Mouse (Mus musculus) CH12F3 (cell line): Measurements from ENCODE around the gene Gm42688.

Experiments used
- in situ Hi-C: fragments of 300-500 bp; cut with MboI; formaldehyde crosslinking; loops from 2 replicates; pipeline ENCODE4 v1.14.3; 2020; ENCODE audit warnings: low sequenced_read_pairs

Gene Gm42688

DNA sequence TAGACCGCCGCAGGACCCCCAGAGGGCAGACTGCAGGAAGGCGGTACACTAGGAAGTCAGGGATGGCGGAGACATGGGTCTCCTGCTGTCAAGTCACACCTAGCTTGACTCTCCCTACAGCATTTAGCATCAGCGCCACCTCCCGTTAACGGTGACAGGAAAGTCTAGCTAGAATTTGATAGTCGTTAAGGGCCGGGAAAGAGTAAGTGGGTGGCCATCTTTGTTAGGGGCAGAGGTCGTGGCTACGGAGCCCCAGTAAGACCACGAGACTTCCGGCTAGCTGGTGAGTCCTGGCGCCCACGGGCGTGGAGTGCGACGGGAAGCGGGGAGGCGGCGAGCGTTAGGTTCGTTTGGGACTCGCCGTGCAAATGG, at the start of gene Gm42688, which contains the start of gene Ccdc142:
Gene Gm42688, plus strand, starts transcription at position 302 of the 372 bp plus-strand sequence.
Gene Ccdc142, plus strand, starts transcription at position 286 of the 372 bp plus-strand sequence.
- in situ Hi-C loops = no loop called here

DNA sequence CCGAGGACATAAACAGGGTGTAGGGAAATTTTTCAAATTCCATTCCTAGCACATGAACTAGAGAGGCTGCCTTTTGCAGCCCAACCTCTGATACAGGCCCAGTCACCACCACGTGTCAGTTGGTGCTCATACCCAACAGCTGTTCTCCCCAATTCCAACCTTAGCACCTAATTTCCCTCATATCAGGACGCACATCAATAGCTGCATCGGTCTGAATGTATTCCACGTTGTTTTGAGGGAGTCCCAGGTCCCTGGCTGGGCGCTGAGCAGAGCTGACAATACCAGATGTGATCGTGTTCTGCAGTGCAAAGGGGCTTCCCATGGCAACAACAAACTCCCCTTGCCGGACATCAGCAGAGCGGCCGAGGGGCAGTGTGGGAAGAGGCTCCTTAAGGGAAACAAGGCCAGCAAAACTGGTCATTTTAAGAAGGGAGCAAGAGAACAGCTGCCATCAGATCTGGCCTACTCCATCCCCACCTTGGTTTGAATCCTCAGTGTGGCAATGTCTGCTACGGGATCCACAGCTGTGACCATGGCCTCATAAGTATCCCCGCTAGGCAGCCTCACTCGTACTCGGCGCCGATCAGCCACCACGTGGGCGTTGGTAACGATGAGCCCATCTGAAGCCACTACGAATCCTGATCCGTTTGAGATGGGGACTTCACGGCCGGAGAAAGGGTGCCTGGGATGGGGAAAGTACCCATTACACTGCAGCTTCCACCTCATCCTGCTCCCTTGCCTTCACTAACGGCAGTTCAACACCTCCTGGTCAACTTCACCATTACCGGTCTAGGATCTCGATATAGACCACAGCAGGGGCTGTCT, 48.1 kb upstream of the Gm42688 start:
- in situ Hi-C loops = loop anchor here (10.0 kb wide), 1 partner anchor 49 kb away; no protein-coding TSS in a partner anchor

DNA sequence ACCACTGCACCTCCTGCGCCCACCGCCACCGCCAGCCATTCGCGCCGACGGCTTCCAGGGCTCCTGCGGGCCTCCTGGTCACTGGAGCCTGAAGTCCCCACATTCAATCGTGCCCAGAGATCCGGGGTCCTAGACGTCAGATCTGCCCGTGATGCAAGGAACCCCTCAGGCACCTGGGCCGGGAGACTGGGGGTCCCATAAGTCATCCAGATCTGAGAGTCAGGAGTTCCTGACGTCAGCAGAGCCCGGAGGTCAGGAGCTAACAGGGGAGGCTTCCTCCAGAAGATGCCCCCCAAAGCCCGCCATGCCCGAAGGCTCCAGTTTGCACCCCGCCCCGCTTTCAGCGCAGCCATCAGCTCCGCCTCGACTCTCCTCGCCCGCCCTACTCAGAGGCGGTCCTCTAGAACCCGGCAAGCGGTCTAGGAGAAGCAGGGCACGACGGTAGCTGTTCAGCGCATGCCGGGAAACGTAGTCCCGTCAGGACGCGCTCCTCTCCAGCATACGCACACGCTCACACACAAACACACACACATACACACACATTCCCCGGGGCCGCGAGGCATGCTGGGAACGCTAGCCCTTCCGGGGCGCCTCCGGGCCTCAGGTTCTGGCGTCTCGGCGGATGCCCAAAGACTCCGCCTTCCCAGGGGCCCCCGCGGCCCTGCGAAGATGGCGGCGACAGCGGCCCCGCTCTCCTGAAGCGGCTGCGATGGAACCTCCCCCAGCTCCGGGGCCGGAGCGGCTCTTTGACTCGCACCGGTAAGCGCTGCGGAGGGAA, 47.2 kb upstream of the Gm42688 start, which contains the start of gene Aup1:
Gene Aup1, plus strand, starts transcription at position 448 of the 778 bp plus-strand sequence.
- in situ Hi-C loops = loop anchor here (10.0 kb wide), 1 partner anchor 49 kb away; no protein-coding TSS in a partner anchor

DNA sequence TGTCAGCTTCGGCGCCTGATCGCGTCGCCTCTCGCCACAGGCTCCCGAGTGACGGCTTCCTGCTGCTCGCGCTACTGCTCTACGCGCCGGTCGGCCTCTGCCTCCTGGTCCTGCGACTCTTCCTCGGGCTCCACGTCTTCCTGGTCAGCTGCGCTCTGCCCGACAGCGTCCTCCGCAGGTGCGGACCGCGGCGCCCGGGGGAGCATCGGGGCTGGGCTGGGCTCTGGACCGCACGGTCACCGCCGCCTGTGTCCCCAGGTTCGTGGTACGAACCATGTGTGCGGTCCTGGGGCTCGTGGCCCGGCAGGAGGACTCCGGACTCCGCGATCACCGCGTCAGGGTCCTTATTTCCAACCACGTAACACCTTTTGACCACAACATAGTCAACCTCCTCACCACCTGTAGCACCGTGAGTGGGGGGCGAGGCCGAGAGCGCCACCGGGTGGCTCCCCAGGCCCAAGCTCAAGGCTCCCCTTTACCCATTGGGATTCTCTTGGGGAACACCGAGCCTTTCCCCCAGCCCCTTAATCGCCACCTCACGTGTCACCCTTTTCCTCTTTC, 46.5 kb upstream of the Gm42688 start, which contains the start of gene Htra2:
Gene Htra2, minus strand, starts transcription at position 403 of the 561 bp plus-strand sequence.
- in situ Hi-C loops = loop anchor here (10.0 kb wide), 1 partner anchor 50 kb away; no protein-coding TSS in a partner anchor

DNA sequence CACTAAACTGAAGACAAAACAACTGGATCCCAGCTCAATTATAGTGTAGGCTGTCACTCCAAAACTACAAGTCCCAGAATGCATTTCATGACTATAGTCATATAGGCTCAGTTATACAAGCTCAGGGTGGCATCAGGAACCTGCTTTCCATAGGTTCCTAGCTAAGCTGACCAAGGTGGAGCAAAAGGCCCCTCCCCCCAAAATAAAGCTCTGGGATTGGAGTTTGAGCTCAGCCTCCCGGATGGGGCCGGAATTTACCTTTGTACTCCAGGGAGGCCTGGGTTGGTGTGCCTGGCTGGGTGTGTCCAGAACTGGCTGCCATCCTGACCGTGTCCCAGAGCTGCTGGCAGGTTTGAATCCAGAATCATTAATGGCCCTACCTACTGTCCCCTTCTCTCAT, 43.6 kb upstream of the Gm42688 start, which contains the start of gene Dqx1:
Gene Dqx1, plus strand, starts transcription at position 55 of the 400 bp plus-strand sequence.
- in situ Hi-C loops = loop anchor here (10.0 kb wide), 1 partner anchor 53 kb away; no protein-coding TSS in a partner anchor

DNA sequence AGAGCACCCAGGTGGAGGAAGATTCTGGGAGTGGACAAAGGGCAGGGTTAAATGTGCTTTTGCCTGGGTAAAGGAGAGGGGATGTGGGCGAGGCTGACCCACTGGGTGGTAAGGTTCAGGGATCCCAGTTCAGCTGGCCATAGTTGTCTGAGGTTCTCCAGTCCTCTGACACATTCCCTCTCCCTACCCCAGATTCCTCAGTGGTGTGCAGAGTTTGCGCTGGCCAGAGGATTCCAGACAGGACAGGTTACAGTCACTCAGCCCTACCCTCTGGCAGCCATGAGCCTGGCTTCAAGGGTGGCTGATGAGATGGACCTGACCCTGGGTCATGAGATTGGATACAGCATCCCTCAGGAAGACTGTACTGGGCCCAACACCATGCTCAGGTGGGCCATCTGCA, 42.7 kb upstream of the Gm42688 start:
- in situ Hi-C loops = loop anchor here (10.0 kb wide), 1 partner anchor 54 kb away; no protein-coding TSS in a partner anchor

DNA sequence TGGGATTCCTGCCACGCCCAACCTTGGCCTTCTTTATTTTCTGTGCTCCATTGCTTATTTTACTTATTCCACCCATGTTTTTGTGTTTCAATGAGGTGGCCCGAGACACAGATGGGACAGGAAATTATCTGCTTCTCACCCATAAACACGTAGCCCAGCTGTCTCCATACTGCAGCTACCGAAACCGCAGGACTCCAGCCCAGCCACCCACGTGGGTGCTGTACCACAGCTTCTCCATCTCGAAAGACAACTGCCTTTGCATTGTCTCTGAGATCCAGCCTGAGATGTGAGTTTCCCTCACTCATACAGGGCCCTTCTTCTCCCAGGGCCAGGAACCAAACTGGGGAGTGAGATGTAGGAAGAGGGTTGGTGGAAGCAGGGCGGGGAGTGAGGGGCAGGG, 35.4 kb upstream of the Gm42688 start:
- in situ Hi-C loops = no loop called here

DNA sequence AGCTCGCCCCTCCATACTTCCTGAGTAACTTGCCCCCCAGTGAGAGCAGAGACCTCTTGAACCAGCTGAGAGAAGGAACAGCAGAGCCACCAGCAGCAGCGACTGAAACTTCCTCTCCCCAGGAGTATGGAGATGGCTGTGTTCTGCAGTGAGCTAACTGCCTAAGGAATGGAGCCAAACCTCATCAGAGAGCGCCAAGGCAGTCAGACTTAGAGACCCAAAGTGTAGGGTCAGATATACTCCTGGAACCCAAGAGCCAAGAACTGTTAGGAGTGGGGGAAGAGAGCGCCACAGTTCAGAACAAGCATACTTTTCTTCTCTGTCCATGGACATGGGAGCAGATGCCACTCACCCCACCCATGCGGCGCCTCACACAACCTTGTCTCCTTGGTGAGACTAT, 35.0 kb upstream of the Gm42688 start:
- in situ Hi-C loops = no loop called here

DNA sequence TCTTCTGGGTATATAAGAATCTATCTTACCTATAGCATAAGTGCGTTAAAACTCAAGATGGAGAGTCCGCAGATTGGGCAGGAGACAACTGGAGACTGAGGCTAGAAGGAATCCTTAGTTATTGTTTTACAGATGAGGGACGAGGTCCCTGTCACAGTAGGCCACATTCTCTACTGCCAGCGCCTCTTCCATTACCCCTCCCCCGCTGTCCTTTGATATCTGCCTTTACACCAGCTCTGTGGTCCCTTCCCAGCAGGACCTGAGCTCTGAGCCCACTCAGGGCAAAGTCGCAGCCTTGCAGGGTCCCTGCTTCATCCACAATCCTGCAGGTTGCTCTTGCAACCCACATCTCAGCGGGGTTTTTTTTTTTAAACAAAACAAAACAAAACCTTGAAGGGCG, 33.2 kb upstream of the Gm42688 start:
- in situ Hi-C loops = no loop called here

DNA sequence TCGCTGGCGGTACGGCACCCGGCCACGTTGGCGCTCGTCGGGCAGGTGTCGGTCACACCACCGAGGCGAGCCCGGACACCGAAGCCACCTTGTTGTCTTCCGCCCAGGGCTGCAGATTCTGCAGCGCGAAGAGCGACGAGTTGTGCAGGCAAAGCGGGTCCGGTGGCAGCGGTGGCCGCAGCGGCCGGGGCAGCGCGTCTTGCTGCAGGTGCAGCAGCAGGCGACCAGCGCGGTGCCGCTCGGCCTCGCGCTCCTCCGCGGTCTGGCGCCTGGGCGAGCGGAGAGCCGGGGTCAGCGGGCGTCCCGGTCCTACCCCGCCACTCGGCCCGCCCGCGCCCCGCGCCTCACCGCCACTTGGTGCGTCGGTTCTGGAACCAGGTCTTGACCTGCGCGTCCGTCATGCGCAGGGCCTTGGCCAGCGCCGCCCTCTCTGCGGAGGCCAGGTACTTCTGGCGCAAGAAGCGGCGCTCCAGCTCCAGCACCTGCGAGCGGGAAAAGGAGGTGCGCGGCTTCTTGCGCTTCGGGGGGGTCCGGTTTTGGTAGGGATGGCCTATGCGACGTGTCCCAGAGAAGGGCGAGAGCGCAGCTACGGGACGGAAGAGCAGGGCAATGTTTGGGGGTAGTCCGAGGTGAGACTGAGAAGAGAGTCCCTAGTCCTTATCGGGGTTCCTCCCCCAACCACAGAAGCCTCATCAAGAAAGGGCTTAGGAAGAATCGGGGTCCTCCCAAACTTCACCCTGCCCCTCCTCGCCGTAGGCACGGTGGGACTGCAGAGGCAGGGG, 32.5 kb upstream of the Gm42688 start:
- in situ Hi-C loops = no loop called here

DNA sequence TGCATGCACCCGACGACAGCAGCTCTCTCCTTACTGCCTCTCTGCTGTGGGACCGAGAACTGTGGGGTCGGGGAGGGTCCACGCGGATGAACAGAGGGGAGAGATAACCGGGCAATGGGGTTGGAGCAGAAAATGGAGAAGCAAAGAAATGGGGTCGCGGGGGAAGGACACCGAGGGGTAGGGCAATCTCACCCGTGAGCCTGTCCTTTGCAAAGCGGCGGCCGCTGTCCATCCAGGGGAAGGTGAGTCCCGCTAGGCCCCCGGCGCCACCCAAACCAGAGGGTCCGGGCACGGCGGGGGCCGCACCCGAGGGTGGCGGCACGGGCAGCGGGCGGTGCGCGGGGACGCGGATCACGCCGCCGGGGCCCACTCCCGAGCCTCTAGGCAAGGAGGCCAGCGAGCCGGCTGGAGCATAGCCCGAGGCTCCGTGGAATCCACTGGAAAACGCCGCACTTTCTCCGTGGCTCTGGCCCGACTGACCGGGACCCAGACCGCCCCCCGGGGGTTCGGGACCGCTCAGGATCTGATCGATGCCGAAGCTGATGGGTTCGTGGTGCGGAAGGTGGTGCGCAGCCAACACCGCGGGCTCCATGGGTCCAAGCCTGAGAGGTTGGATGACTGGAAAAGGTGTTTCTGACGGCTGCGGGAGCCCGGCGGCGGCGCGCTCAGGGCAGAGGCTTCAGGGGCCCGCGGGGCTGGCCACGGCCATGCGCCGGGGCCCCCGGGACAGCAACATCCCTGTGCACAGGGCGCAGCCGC, 31.8 kb upstream of the Gm42688 start:
- in situ Hi-C loops = no loop called here

DNA sequence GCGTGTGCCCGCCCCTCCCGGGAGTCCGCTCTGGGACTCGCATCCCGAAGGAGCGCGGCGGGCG, 31.3 kb upstream of the Gm42688 start, which contains the start of gene Tlx2:
Gene Tlx2, minus strand, starts transcription at position 47 of the 64 bp plus-strand sequence.
- in situ Hi-C loops = no loop called here

DNA sequence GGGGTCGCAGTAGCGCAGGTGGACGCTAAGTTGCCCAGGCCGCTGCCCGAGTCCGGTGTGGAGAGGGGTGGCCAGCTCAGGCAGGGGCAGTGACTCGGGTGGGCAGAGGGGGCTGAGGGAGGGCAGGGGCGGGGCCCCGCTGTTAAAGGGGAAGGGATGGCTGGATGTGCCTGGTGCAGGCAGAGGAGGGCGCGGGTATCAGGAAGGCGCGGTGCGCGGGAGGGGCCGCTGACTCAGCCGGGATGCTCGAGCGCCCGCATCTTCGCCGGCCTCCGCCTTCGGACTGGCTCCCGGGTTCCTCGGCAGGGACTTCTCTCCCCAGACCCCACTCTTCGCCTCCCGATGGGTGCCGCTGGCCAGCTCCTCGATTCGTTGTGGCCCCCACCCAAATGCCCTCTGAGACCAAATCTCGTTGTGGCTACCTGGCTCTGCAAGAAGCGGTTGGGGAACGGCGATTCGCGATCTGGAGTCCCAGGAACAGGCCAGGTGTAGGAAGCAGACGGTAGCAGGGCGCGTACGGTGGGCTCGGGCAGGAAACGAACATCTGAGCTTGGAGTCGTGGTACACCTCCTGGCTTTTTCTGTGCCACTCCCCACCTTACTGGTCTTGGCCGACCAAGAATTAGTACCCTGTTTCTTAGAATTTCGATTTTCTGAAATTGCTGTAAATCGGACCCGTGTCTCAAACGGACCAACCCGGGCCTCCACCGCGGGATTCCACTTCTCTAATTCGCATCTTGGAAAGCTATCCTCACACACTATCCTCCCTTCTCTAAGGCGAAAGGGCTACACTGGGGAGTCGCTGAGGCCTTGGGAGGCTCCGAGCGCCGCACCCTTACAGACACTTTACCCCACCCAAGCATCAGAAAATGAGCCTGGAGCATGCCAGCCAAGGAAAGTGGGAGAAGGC, 30.9 kb upstream of the Gm42688 start:
- in situ Hi-C loops = no loop called here

DNA sequence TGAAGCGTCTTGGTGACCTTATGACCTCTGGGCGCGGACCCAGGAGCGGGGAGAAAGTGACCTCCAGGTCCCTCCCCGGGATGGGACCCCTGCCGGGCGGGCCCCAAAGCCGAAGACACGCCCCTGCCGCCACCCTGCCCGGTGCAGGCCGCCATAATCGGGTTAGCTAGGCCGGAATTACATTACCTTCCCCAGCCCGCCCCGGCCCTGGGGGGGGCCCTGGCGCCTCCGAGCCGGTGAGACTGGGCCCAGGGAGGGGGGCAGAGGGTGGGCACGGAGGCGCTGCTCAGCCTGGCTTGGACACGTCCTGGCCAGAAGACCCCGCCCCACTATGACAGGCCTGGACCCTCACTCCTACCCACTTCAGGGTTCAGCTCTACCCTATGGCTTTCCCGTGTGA, 30.2 kb upstream of the Gm42688 start:
- in situ Hi-C loops = no loop called here

DNA sequence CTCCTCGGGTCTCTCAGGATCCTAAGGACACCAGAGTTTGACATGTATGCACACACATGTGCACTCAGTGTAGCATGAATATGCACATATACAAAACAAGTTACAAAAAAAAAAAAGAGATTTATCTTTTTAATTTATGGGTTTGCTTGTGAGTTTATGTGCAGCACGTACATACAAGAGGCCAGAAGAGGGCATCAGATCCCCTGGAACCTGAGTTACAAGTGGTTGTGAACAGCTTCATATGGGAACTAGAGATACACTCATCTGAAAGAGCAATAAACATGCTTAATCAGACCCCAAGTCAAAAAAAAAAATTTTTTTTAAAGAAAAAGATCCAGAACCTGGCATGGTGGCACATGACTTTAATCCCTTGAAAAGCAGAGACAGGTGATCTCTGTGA, 26.4 kb upstream of the Gm42688 start:
- in situ Hi-C loops = no loop called here

DNA sequence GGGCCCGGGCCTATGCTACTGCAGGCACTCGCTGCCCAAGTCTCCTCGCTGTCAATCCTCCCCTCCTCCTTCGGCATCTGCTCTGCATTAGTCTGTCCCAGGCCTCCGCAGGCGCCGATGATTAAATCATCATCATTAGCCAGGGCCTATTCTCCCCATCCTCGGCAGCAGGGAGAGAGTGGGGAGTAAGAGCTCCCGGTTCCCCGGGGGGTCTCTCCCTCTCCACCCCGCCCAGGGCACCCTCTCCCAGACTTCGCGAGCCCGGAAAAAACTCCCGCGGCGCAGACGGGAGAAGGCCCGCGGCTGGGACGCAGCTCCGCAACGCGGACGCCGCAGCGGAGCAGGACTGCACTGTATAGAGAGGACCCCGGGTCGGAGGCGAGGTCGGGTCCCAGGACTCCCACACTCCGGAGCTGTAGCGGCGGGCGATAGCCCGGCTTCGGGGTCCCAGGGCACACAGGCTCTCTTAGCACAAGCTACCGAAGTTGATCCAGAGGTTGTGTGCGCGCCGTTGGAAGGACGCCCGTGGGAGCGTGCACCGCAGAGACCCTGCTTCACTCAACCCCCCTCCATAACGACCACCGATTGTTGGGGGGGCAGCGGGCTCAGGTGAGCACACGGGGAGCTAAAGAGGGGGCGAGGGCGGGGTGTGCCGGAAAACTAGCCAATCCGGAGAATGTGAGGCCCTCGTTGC, 23.6 kb upstream of the Gm42688 start, which contains the start of gene Pcgf1:
Gene Pcgf1, plus strand, starts transcription at position 240 of the 694 bp plus-strand sequence.
- in situ Hi-C loops = no loop called here

DNA sequence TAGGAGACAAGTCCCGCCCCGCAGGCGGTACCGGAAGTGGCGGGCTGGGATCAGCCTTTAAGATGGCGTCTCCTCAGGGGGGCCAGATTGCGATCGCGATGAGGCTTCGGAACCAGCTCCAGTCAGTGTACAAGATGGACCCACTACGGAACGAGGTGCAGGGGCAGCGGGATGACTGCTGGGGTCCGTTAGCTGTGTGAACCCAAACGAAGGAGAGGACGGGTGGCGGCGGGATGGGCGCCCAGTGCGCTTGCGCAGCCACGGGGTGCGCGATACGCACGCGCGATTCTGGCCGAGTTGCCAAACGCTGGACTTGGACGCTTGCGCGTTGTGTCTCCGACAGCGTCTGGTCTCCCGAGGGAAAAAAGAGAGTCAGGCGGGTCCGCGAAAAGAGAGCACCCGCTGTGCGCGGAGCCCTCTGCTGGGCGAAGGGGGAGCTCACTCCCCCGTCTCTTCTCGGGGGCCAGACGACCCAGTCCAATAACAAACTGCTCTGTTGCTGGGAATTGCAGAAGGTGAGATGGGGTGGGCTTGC, 23.0 kb upstream of the Gm42688 start:
- in situ Hi-C loops = no loop called here

DNA sequence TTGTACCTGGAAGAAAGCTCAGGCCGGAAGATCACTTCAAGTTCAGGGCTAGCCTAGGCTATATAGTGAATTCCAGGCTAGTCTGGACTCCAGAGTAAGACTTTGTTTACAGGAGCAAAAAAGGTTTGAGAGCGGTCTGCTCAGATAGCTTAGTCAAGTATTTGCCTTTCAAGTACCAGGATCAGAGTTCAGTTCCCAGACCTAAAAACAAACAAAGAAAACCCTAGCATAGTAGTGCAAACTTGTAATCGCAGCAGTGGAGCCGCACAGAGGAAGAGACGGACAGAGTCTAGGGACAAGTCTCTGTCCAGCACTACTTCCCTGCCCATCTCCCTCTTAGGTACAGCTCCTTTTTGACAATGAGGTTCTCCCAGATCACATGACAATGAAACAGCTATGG, 21.2 kb upstream of the Gm42688 start:
- in situ Hi-C loops = no loop called here
